Mouse (Mus musculus): Measurements from ENCODE around the gene Birc2.
"Not testable (repeated sequence)": the region's sequence is repeated elsewhere in the genome, so short reads cannot be mapped to it uniquely, and the experiment has no call there.

The Birc2 gene

DNA sequence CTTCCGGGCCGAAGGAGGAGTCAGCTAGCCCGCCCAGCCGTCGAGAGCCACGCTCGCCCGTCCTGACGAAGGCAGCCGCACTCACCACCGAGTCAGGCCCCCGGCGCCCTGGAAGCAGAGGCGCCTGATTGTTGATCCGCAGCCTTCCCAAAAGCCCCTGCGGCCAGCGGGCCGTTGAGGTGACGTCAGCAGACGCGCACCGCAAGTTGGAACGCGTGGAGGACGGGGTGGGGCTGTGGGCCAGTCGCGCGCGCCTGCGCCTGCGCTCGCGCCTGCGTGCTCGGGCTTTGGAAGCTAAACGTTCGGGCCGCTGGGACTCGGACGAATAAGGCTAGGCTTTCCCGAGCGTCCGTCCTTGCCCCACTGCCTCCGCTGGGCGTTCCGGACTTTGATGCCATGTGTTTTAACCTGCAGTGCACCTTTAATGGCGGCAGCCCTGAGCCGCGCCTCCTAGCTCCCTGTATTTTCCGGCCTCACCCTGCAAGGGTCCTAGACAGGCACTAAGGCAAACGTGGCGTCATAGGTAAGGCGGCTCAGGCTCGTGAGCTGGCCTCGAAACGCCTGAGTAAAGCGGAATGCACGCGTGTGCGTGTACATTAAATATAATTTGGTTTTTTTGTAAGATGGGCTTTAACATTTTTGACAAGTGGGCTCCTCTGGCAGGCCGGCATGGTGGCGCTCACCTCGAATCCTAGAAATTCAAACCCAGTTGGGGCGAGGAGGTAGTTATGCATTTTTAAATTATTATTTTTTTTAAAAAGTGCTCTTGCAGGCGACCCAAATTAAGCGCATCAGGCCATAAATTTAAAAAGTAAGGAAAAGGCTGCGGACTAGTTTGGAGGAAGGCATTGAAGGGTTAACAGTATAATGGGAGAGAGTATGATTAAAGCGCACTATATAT, at the start of gene Birc2:
Gene Birc2, minus strand, starts transcription at position 160 of the 901 bp plus-strand sequence.
- DNase-seq (ENCODE audit: low spot score): peak; percentile 85

DNA sequence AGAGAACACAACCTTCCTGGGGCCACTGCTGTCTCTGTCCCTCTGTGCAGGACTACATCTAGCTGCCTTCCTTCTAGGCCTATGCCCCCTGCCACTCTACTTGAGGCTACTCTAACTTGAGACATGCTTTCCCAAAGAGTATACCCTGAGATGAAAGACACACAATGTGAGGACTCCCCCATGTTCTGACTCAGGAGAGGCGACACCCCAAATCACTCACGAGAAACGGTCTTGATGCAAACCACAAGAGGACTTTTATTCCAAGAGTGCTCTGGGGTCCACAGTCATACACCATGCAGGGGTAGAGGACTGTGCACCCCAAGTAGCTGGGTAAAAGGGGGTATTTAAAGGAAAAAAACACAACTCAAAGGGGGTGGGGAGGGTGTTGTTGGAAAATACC, 47.5 kb upstream of the Birc2 start:
- no peak for DNase-seq (ENCODE audit: low spot score)

DNA sequence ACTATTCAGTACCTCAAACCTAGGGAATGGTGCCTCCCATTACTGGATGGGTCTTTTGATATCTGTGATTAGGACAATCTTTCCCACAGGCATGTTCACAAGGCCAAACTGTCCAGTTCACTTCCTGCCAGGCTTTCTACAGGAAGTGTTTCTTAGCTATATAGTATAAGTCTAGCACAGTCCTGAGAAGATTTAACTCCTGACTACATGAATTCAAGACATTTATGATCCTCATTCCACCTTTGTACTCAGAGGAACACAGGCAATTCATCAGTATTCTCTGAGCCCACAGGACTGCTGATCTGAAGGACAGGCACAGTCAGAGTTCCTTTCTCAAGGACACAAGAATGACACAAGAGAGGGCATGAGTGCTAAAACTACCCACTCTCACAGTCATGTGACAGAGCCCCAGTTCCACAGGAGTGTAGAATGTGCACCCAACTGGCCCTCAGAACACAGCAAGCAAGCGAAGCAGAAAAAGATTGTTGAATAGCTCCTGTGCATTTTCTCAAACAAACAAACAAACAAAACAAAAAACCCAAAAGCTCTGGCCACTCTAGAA, 45.5 kb upstream of the Birc2 start:
- DNase-seq (ENCODE audit: low spot score): no peak

DNA sequence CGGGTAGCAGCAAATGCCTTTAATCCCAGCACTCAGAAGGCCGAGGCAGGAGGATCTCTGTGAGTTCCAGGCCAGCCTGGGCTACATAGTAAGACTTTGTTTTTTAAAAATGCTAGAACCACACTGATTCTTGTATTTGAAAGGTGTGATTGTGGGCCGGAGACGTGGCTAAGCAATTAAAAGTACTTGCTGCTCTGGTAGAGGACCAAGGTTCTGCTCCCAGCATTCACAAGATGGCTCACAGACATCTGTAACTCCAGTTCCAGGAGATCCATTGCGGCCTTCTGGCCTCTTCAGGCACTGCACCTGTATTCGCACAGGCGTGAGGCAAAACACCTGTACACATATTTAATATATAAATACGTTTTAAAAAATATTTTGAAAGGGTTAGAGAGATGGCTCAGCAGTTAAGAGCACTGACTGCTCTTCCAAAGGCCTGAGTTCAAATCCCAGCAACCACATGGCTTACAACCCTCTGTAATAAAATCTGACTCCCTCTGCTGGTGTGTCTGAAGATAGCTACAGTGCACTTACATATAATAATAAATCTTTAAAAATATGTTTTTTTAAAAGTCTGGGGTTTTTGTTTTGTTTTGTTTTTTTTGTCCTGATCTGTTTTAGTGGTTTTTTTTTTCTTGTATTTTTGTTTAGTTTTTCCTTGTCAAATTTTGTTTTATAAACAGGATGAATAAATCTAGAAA, 36.8 kb upstream of the Birc2 start:
- DNase-seq (ENCODE audit: low spot score): no peak

DNA sequence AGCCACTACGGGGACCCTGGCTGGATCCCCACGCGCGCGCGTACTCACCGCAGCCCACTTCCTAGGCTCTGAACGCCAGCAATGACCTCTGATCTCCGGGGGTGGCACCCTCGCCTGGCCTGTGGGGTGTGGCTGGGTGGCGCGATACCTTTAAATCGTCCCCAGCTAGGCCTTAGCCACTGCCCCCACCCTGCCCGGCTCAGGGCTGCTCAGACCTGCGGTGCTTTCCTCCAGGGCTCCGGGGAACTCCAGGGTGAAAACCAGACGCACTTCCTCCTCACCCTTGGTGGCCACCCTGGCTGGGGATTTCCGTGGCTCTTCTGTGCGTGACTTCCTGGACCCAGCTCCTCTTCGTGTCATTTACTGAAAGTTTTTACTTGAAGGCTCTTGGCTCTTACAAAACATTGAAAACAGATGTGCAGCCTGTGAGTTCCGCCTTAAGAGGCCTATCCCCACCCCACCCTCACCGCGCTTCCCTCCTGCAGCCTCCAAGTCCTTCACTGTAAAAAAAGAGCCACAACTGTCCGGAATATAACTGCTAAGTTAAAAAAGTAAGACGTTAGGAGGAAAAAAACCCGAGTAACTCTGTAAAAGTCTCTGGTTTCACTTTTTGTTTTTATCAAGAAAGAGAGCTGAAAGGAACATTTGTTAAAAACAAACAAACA, 36.0 kb upstream of the Birc2 start, which contains the start of gene Birc3:
Gene Birc3, minus strand, starts transcription at position 412 of the 665 bp plus-strand sequence.
- no peak for DNase-seq (ENCODE audit: low spot score)

DNA sequence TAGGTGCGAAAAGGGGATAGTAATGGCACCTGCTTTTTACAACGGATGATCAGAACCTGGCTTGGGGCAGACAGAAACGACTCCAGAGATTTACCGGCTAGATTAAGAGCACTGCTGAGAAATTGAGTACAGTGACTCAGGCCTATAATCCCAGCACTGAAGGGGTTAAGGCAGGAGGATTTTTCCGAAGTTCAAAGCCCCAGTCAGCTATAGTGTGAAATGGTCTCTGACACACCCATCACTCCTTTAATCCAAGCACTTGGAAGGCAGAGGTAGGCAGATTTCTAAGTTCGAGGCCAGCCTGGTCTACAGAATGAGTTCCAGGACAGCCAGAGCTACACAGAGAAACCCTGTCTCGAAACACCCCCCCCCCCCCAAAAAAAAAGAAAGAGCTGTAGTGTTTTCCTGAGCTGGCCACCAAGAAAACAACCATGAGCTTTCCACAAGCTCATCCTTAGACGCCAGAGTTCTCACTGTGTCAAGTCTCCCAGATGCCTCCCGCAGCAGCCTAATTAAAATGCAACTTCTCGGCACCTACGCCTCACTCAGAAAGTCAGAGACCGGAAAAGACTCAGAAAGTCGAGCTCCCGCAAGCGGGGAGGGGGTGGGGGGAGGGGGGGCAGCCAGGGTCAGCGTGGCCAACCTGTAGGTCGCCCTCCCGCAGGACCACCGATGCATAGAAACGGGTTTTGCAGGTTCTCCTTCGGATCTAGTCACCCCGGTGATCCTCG, 35.3 kb upstream of the Birc2 start:
- no peak for DNase-seq (ENCODE audit: low spot score)

DNA sequence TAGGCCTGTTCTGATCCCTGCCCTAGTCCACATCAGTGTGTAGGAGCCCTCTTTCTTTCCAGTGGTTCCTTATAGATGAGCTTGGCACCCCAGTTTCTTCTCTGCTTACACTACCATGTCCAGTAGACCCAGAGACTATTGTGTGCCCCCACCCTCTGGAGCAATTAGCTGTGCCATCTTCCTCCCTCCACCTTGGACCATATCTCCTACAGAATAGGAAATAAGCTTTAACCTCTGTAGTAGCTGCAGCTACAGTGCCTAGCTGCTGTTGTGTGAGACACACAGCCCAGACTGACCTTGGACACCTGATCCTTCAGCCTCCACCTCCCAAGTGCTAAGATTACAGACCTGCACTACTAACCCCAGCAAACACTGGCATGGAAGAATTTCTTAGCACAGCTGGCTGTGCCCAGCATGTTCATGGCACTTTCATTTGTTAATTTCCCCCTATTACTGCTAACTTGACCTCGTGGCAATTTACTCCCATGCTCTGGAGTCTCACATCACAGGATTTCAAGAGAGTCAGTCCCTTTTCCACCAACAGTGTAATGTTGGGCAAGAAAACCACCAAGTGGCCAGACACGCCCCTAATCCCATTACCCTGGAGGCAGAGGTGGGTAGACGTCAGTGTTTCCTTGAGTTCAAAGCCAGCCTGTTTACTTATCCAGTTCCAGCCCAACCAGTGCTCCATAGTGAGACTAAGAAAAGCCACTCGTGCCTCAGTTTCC, 34.6 kb upstream of the Birc2 start:
- DNase-seq (ENCODE audit: low spot score): no peak

DNA sequence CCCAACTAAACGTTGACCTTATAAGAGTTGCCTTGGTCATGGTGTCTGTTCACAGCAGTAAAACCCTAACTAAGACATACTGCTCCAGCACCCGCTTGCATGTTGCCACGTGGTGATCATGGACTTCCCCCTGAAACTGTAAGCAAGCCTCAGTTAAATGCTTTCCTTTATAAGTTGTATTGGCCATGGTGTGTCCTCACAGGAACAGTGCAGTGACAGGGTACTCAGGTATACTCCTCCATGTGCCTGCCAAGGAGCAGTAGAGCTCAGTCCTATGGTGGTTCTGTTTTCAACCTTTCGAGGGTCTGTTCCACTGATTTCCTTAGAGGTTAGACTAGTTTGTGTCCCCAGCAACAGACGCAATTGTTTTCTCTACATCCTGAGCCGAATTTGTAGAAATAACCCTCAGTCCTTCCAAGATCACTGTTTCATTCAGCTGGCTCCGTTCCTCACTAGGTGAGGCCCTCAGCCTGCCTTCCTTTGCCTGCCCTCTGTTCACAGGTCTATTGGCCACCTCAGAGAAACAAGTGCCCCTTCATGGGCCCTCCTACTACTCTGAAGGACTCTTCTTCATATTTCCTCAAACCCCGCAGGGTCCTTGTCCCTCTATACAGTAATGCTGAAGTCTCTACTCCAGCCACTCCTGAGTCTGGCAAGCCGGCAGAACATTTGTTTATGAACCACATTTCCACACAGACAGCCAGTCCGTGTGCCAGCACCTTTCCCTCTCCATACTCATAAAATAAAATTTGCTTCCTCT, 33.9 kb upstream of the Birc2 start:
- no peak for DNase-seq (ENCODE audit: low spot score)

DNA sequence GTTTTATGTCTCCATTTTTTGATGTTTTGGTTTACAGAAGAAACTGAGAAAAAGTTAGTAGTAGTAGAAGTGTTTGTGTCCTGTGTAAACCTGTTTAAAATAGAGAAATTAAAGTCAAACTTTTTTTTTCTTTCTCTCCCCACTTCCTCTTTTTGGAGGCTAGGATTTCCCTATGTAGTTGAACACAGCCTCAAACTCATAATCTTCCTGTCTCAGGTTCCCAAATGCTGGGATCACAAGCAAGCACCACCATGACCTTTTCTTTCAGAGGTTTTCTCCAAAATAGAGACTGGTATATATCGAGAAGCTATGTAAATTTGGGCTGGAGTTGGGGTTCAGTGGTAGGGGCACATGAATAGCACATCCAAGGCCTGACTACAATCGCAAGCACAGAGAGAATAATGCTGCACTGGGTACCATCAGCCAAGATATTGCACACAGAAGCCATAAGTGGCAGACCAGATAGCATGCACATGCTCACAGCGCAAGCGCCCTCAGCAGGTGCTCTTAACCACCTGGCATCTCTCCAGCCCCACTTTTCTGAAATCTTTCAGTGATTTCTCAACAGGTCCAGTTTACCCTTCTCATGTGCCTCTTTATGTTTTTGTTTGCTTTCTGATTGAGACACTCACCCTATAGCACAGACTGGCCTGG, 32.1 kb upstream of the Birc2 start:
- no peak for DNase-seq (ENCODE audit: low spot score)

DNA sequence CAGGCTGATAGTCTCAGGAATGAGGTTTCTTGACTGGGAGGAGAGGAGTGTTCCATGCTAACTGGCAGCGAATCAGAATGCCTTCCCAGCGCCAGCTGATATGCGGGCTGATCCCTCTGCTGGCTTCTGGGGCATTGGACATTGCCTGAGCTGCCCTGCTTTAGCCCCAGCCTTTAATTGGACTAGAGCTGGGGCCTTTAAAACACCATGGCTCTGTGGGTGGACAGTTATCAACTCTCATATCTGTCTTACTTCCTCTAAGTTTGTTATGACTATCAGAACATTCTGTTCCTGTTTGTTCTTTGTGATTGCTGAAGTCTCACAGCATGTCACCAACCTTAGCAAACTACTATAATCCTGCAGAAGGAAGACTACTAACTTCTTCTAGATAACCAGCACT, 31.1 kb upstream of the Birc2 start:
- no peak for DNase-seq (ENCODE audit: low spot score)

DNA sequence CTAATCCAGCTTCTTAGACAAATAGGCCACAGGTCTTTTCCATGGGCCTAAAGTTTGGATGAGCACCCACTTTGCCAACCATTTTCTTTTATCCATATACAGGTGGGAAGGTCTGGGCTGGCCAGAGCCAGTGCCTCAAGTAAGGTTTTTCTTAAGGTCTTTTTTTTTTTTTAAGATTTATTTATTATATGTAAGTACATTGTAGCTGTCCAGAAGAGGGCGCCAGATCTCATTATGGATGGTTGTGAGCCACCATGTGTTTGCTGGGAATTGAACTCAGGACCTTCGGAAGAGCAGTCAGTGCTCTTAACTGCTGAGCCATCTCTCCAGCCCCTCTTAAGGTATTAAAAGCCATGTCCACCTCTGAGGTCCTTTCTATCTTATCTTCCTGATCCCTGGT, 30.1 kb upstream of the Birc2 start:
- DNase-seq (ENCODE audit: low spot score): not testable (repeated sequence)

DNA sequence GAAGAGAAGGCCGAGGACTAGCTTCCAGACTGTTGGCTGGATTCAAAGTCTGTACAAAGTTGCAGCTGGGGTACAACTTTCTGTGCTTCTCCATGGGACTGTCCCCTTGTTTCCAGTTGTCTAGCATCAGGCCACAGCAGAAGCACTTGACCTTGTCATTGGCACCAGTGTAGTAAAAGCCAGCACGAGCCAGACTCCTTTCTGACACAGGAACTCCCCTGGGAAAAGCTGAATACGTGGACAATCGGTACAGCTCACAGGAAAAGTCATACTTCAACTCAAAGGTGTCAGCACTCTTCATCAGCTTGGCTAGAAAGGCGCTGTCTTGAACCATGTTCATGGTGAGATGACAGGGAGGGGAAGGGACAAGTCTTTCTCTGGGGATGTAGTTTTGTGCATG, 24.1 kb upstream of the Birc2 start:
- DNase-seq (ENCODE audit: low spot score): no peak

DNA sequence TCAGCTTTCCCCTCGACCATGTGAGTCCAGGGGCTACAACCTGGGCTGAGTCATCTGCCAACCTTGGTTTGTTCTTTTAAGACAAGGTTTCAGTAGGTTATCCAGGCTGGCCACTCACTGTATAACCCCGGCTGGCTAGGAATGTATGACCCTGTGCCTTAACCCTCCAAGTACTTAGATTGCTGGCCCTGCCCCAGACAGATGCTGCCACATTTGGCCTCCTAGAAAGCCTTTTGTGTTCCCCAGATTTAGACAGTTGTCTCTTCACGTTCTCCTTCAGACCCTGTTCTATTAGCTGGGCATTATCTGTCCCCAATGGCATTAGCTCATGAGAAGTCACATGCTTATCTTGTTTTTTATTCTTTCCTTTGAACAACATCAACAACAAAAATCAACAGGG, 19.0 kb upstream of the Birc2 start:
- no peak for DNase-seq (ENCODE audit: low spot score)

DNA sequence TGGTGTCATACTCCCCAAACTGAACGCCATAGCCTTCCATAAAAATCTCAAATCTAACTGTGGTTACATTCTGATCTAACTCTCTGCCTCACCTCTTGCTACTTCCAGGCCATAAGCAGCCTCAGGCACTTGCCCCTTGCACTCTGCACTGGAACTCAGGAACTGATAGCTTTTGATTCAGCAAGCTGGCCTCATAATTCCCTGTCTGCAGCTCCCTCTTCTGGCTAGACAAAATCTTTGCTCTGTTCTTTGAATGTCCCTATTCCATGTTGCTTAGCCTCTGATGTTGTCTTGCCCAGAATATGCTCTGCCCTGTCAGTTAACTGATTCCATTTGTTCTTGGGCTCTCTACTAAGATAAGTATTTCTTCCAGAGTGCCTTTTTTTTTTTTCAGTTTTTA, 18.5 kb upstream of the Birc2 start:
- DNase-seq (ENCODE audit: low spot score): no peak

DNA sequence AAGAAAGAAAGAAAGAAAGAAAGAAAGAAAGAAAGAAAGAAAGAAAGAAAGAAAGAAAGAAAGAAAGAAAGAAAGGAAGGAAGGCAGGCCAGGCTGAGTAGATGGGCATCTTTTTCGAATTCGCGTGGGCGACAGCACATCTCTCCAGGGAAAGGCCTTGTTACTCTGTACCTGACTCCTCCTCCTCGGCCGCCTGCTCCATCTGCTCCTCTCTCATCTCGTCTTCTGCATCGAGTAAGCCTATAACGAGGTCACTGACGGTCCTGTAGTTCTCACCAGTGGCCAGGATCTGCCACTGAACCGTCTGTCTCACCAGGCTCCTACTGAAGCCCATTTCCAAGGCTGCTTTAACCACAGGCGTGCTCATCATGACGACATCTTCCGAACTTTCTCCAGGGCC, 17.3 kb upstream of the Birc2 start:
- not testable (repeated sequence) for DNase-seq (ENCODE audit: low spot score)

DNA sequence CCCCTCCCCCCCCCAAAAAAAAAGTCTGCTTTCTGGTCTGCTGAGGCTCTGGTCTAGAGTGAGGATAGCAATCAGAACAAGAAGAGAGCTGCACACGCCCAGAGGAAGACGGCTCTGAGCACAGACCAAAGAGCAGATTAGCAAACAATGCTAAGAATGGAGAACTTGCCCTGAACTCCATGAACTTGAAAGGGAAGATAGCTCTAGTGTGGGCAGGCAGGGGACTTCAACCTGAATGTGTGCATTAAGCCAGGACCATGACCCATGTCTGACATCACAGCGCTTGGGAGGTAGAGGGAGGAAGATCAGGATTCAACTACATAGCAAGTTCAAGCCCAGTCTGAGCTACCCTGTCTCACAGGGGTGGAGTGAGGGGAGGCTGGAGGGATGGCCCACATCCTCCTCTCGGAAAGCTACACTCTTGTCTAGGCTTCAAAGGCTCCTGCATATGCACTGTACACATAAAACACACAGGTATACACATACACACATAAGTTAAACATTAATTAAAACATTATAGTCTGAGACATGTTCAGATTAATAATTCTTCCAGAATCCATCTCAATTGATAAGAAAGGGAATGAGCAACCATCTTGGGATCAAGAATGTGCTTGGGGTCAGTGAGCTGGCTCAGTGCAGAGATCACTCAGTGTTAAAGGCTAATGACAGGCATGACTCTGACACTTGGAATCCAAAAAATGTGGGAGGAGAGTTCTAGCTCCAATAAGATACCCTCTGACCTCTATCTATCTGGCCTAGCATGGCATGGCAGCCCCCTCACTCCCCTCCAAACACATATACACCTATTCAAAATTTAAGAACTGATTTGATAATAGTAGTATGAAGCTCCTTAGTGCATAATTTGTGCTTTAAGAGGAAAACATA, 15.7 kb upstream of the Birc2 start:
- no peak for DNase-seq (ENCODE audit: low spot score)

DNA sequence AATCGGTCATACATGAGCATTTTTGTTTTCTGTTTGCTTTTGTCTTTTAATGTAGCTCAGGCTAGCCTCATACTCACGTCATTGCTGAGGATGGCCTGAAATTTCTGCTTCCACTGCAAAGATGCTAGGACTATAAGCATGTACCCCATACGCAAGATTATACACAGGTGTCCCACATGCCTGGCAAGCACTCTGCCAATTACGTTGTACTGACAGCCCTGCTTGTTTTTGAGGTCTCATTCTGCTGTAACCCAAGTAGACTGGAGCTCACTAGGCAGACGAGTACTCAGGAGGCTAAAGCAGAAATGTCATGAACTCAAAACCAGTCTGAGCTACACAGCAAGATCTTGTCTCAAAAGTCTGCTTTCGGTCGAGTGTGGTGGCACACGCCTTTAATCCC, 15.0 kb upstream of the Birc2 start:
- no peak for DNase-seq (ENCODE audit: low spot score)

DNA sequence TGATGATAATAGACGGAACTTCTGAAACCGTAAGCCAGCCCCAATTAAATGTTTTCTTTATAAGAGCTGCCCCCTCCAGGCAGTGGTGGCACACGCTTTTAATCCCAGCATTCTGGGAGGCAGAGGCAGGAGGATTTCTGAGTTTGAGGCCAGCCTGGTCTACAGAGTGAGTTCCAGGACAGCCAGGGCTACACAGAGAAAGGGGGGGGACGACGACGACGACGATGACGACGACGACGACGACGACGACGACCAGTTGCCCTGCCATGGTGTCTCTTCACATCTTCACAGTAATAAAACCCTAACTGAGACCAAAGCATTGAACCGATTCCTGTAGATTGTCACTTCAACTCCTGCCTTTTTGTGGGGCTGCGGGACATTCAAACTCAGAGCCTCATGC, 11.3 kb upstream of the Birc2 start:
- DNase-seq (ENCODE audit: low spot score): no peak

DNA sequence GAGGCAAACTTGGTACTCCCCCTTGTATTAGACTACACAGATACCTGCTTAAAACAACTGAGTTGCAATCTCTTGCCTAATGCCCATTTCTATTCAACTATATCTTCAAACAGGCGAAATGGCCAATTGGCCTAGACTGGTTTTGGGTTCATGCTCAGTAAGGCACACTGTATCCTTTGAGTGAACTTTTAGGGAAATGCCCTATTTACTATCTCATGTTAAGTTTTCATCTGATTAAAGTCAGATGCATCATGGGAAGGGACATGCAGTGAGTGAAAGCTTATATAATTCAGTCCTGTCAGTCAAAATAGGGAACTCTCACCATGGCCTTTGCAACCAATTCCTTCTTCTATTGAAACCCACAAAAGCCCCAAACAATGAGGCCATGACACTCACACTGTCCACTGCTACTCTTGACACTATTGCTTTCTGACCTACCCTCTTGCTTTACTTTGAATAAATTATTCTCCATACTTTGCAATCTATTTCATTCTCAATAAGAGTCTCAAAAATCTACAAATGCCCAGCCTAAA, 9.9 kb upstream of the Birc2 start:
- DNase-seq (ENCODE audit: low spot score): no peak

Data from layer of hippocampus, adult 9-10 months (tissue).